Mouse (Mus musculus): Measurements from ENCODE around the gene Mrps6. TPM values are rescaled to one million over a fixed set of nuclear protein-coding genes. Genes with fewer than 3 reads are reported as not detected.
"Not testable (repeated sequence)": the region's sequence is repeated elsewhere in the genome, so short reads cannot be mapped to it uniquely, and the experiment has no call there.

Mrps6 gene
- total and polyA plus RNA-seq, 3 experiments: 28.4 to 93.4 (median 39.7) TPM

DNA sequence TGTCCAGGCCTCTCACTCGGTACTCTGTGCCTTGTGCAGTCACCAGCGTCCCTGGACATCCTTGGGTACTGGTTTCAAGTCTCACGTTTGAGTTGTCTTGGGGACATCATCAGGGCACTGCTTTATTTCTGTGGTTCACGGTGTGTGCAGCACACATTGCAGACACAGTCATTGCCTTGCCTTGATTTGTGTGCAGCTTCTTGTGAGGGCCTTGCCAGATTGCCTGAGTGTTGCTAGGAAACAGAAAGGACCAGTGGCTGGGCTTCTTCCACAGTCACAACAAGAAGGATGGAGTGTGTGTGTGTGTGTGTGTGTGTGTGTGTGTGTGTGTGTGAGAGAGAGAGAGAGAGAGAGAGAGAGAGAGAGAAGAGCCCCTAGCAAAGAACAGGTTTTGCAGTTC is 42.0 kb downstream of the Mrps6 start:
- in situ Hi-C loops (cut with MboI; ENCODE audit: low pct_ligation_motif_present, low pct_unique_long_range_greater_than_20kb, low sequenced_read_pairs) (no loop called here), dilution Hi-C loops (cut with MboI; ENCODE audit: extremely low pct_ligation_motif_present, extremely low pct_unique_long_range_greater_than_20kb, low sequenced_read_pairs) (no loop called here)
- H3K4me1 ChIP-seq (ENCODE audit: control insufficient read depth in 1 of 2, insufficient read depth in 2 of 2): 0 out of 4 replicates have a peak, but pooled peaks cover 0 to 3% of the 10 kb centered on the region in 2 experiments
- TF ChIP-seq CHD1 (IDR thresholded peaks at IDR 0.05; ENCODE audit: low read depth, low read length): no peak
- no peaks in the 10 kb centered on the region for H3K27me3 ChIP-seq (replicated peaks)
- no peaks in the 10 kb centered on the region for H3K79me2 ChIP-seq (replicated peaks; ENCODE audit: control insufficient read depth, extremely low read depth, insufficient read depth, poor library complexity, severe bottlenecking)
- H3K9ac ChIP-seq (ENCODE audit: insufficient read depth, low read depth): no peak overlapping the region
- no peak overlapping the region for H3K4me3 ChIP-seq (replicated peaks in 1 of 3; ENCODE audit: low read depth in 2 of 3, low read length in 2 of 3, poor library complexity in 1 of 3)
- DNase-seq (ENCODE audit: extremely low read depth): no peak
- H3K36me3 ChIP-seq (replicated peaks in 1 of 2; ENCODE audit: control insufficient read depth in 1 of 2, insufficient read depth in 1 of 2, low read length in 1 of 2): peaks cover 10 to 78% of the 10 kb centered on the region in 2 experiments
- H3K27ac ChIP-seq (ENCODE audit: insufficient read depth, low read depth): no peak overlapping the region
- H3K4me2 ChIP-seq (ENCODE audit: insufficient read depth, low read depth, poor library complexity, severe bottlenecking): no peak overlapping the region
- no peaks in the 10 kb centered on the region for H3K9me3 ChIP-seq (replicated peaks; ENCODE audit: low read length)

DNA sequence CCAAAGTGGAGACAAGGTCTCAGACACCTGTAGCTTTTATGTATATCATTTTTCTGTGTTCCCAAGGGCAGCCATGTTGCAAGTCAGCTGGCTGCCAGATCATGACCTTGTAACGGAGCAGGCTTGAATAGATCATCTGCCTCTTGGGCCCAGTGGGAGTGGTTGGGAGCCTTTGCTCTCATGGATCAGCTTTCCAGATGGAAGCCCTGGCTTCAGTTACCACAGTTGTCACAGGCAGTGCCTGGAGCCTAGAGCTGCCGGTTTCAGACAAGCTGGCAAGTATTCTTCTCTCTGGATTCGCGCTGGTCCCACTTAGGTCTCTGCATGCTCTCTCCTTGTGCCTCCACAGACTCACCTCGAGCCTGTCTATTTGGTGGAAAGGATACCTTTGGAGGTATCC is 44.0 kb downstream of the Mrps6 start:
- Histone ChIP-seq H3K4me1 (ENCODE audit: control insufficient read depth in 1 of 2, insufficient read depth in 2 of 2) (0 out of 4 replicates have a peak, but pooled peaks cover 0 to 3% of the 10 kb centered on the region in 2 experiments), H3K4me2 (ENCODE audit: insufficient read depth, low read depth, poor library complexity, severe bottlenecking) (no peak overlapping the region), H3K9ac (ENCODE audit: insufficient read depth, low read depth) (no peak overlapping the region), H3K27ac (ENCODE audit: insufficient read depth, low read depth) (no peak overlapping the region), H3K36me3 (replicated peaks in 1 of 2; ENCODE audit: control insufficient read depth in 1 of 2, insufficient read depth in 1 of 2, low read length in 1 of 2) (peaks cover 10 to 81% of the 10 kb centered on the region in 2 experiments), H3K27me3 (replicated peaks) (no peaks in the 10 kb centered on the region), H3K9me3 (replicated peaks; ENCODE audit: low read length) (no peaks in the 10 kb centered on the region), H3K4me3 (replicated peaks in 1 of 3; ENCODE audit: low read depth in 2 of 3, low read length in 2 of 3, poor library complexity in 1 of 3) (no peak overlapping the region), H3K79me2 (replicated peaks; ENCODE audit: control insufficient read depth, extremely low read depth, insufficient read depth, poor library complexity, severe bottlenecking) (no peaks in the 10 kb centered on the region)
- dilution Hi-C loops (cut with MboI; ENCODE audit: extremely low pct_ligation_motif_present, extremely low pct_unique_long_range_greater_than_20kb, low sequenced_read_pairs) (no loop called here), in situ Hi-C loops (cut with MboI; ENCODE audit: low pct_ligation_motif_present, low pct_unique_long_range_greater_than_20kb, low sequenced_read_pairs) (no loop called here)
- no peak for TF ChIP-seq IRF4 (IDR thresholded peaks at IDR 0.05; ENCODE audit: low read depth, low read length)
- no peak for TF ChIP-seq EP300 (IDR thresholded peaks at IDR 0.05; ENCODE audit: low read length)
- no peak for TF ChIP-seq MEF2A (IDR thresholded peaks at IDR 0.05; ENCODE audit: borderline replicate concordance, low read depth, low read length)
- TF ChIP-seq TCF12 (IDR thresholded peaks at IDR 0.05; ENCODE audit: low read depth, low read length): no peak
- no peak for TF ChIP-seq HCFC1 (IDR thresholded peaks at IDR 0.05; ENCODE audit: low read depth, low read length)
- TF ChIP-seq ZC3H11A (IDR thresholded peaks at IDR 0.05; ENCODE audit: low read depth, low read length): no peak
- no peak for TF ChIP-seq PAX5 (IDR thresholded peaks at IDR 0.05; ENCODE audit: low read length)
- DNase-seq (ENCODE audit: extremely low read depth): no peak

DNA sequence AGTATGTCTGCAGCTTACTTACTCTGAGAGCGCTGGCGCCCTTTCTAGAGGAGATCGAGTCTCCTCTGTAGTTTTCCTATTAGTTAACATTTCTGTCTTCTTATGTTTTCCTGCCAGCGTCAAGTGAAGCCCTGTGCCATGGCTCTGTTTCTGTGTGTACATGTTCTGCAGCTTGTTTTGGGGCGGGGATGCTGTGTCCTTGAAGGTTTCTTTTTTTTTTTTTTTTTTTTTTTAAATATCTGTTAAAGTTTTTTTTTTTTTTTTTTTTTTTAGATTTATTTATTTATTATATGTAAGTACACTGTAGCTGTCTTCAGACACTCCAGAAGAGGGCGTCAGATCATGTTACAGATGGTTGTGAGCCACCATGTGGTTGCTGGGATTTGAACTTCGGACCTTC is 44.9 kb downstream of the Mrps6 start:
- in situ Hi-C loops (cut with MboI; ENCODE audit: low pct_ligation_motif_present, low pct_unique_long_range_greater_than_20kb, low sequenced_read_pairs); H3K27ac ChIP-seq (ENCODE audit: insufficient read depth, low read depth); H3K9ac ChIP-seq (ENCODE audit: insufficient read depth, low read depth); H3K9me3 ChIP-seq (replicated peaks; ENCODE audit: low read length); dilution Hi-C loops (cut with MboI; ENCODE audit: extremely low pct_ligation_motif_present, extremely low pct_unique_long_range_greater_than_20kb, low sequenced_read_pairs); H3K27me3 ChIP-seq (replicated peaks); H3K4me3 ChIP-seq (replicated peaks in 1 of 3; ENCODE audit: low read depth in 2 of 3, low read length in 2 of 3, poor library complexity in 1 of 3); DNase-seq (ENCODE audit: extremely low read depth); H3K4me1 ChIP-seq (ENCODE audit: control insufficient read depth in 1 of 2, insufficient read depth in 2 of 2); H3K4me2 ChIP-seq (ENCODE audit: insufficient read depth, low read depth, poor library complexity, severe bottlenecking); H3K79me2 ChIP-seq (replicated peaks; ENCODE audit: control insufficient read depth, extremely low read depth, insufficient read depth, poor library complexity, severe bottlenecking): not testable (repeated sequence)
- peaks cover 10 to 84% of the 10 kb centered on the region in 2 experiments for H3K36me3 ChIP-seq (replicated peaks in 1 of 2; ENCODE audit: control insufficient read depth in 1 of 2, insufficient read depth in 1 of 2, low read length in 1 of 2)
